Mouse (Mus musculus): ENCODE results near the gene Arl5c.

Arl5c gene

GRCm38 (mm10) chr11:98019883-98020610, 24.1 kb upstream of the Arl5c start:
- no peak for DNase-seq (ENCODE audit: low read depth, low spot score)

- DNase-seq (ENCODE audit: low read depth, low spot score) = peak; percentile 92
Measured at GRCm38 (mm10) chr11:98018858-98019641, 23.1 kb upstream of the Arl5c start.

GRCm38 (mm10) chr11:98018222-98018621, 22.2 kb upstream of the Arl5c start:
- no peak for DNase-seq (ENCODE audit: low read depth, low spot score)

GRCm38 (mm10) chr11:98016824-98017223, 20.8 kb upstream of the Arl5c start:
- DNase-seq (ENCODE audit: low read depth, low spot score) = no peak

GRCm38 (mm10) chr11:98016177-98016576, 20.2 kb upstream of the Arl5c start:
- DNase-seq (ENCODE audit: low read depth, low spot score) = no peak

GRCm38 (mm10) chr11:98012831-98013230, 16.9 kb upstream of the Arl5c start:
- no peak for DNase-seq (ENCODE audit: low read depth, low spot score)

GRCm38 (mm10) chr11:98011716-98012115, 15.7 kb upstream of the Arl5c start:
- no peak for DNase-seq (ENCODE audit: low read depth, low spot score)

- DNase-seq (ENCODE audit: low read depth, low spot score) = no peak
Measured at GRCm38 (mm10) chr11:98008087-98008486, 12.1 kb upstream of the Arl5c start.

- DNase-seq (ENCODE audit: low read depth, low spot score) = no peak
Measured at GRCm38 (mm10) chr11:98005686-98006085, 9.7 kb upstream of the Arl5c start.

- no peak for DNase-seq (ENCODE audit: low read depth, low spot score)
Measured at GRCm38 (mm10) chr11:98005076-98005475, 9.1 kb upstream of the Arl5c start.

GRCm38 (mm10) chr11:98004161-98004560, 8.2 kb upstream of the Arl5c start:
- peak; percentile 83 for DNase-seq (ENCODE audit: low read depth, low spot score)

- DNase-seq (ENCODE audit: low read depth, low spot score) = no peak
Measured at GRCm38 (mm10) chr11:98003171-98003671, 7.2 kb upstream of the Arl5c start.

GRCm38 (mm10) chr11:98002627-98003026, 6.6 kb upstream of the Arl5c start:
- DNase-seq (ENCODE audit: low read depth, low spot score) = no peak

- DNase-seq (ENCODE audit: low read depth, low spot score) = no peak
Measured at GRCm38 (mm10) chr11:98001986-98002385, 6.0 kb upstream of the Arl5c start.

- no peak for DNase-seq (ENCODE audit: low read depth, low spot score)
Measured at GRCm38 (mm10) chr11:98001351-98001824, 5.4 kb upstream of the Arl5c start.

- no peak for DNase-seq (ENCODE audit: low read depth, low spot score)
Measured at GRCm38 (mm10) chr11:98000378-98001140, 4.6 kb upstream of the Arl5c start.

GRCm38 (mm10) chr11:97999748-98000147, 3.8 kb upstream of the Arl5c start:
- no peak for DNase-seq (ENCODE audit: low read depth, low spot score)

- peak; percentile 78 for DNase-seq (ENCODE audit: low read depth, low spot score)
Measured at GRCm38 (mm10) chr11:97998898-97999608, 3.1 kb upstream of the Arl5c start.

- no peak for DNase-seq (ENCODE audit: low read depth, low spot score)
Measured at GRCm38 (mm10) chr11:97998074-97998793, 2.3 kb upstream of the Arl5c start.

GRCm38 (mm10) chr11:97997387-97997960, 1.5 kb upstream of the Arl5c start:
- DNase-seq (ENCODE audit: low read depth, low spot score) = no peak

All from telencephalon, adult 2 months (tissue).